Mouse (Mus musculus) midbrain, embryonic 16.5 days (tissue): ENCODE measurements at regions not wholly inside any gene's neighbourhood (a gene's known extent, or its start where the extent isn't known, plus 50 kb on each side); places are given as distances from the start of the nearest gene placed in this dataset.

Experiments used
- ATAC-seq: fragments of 200-750 bp; cut with Nextera tagmentation; 2 replicates; pipeline ENCODE4 v1.8.0; 2017; ENCODE audit warnings: moderate TSS enrichment
- H3K27ac ChIP-seq: fragments of 300-500 bp; sonication (generic); 2 replicates; pipeline ENCODE4 v1.5.1; 2014; ENCODE audit warnings: mild to moderate bottlenecking, low read length, mixed read lengths
- H3K27me3 ChIP-seq: fragments of 300-500 bp; sonication (generic); 2 replicates; pipeline ENCODE4 v1.6.1; 2014; ENCODE audit warnings: low read depth, low read length, mixed read lengths; ENCODE audit not compliant: control insufficient read depth, insufficient read depth
- H3K36me3 ChIP-seq: fragments of 300-500 bp; sonication (generic); 2 replicates; pipeline ENCODE4 v1.6.1; 2014; ENCODE audit warnings: mild to moderate bottlenecking, low read length, moderate library complexity, mixed read lengths; ENCODE audit not compliant: control insufficient read depth, insufficient read depth
- H3K4me1 ChIP-seq: fragments of 300-500 bp; sonication (generic); 2 replicates; pipeline ENCODE4 v1.6.1; 2014; ENCODE audit warnings: mild to moderate bottlenecking, low read length, mixed read lengths; ENCODE audit not compliant: control insufficient read depth, insufficient read depth
- H3K4me2 ChIP-seq: fragments of 300-500 bp; sonication (generic); 2 replicates; pipeline ENCODE4 v1.6.1; 2014; ENCODE audit warnings: mild to moderate bottlenecking, low read length, mixed read lengths
- H3K4me3 ChIP-seq: fragments of 300-500 bp; sonication (generic); 2 replicates; pipeline ENCODE4 v1.5.1; 2014; ENCODE audit warnings: low read depth, mild to moderate bottlenecking, low read length, moderate library complexity, mixed read lengths
- H3K9ac ChIP-seq: fragments of 300-500 bp; sonication (generic); 2 replicates; pipeline ENCODE4 v1.6.1; 2014; ENCODE audit warnings: low read depth, low read length, mixed read lengths
- H3K9me3 ChIP-seq: fragments of 300-500 bp; sonication (generic); replicated peaks from 2 replicates; pipeline ENCODE4 v1.6.1; 2014; ENCODE audit warnings: mild to moderate bottlenecking, low read length, mixed read lengths; ENCODE audit not compliant: control insufficient read depth, poor library complexity, severe bottlenecking
- WGBS: fragments of 180-500 bp; shearing (Covaris S2); extraction: QIAGEN DNeasy Blood & Tissue Kit; methylation state at CpG from one replicate; pipeline ENCODE4 v1.1.7; 2014; 5-methylcytosine and 5-hydroxymethylcytosine counted together

DNA sequence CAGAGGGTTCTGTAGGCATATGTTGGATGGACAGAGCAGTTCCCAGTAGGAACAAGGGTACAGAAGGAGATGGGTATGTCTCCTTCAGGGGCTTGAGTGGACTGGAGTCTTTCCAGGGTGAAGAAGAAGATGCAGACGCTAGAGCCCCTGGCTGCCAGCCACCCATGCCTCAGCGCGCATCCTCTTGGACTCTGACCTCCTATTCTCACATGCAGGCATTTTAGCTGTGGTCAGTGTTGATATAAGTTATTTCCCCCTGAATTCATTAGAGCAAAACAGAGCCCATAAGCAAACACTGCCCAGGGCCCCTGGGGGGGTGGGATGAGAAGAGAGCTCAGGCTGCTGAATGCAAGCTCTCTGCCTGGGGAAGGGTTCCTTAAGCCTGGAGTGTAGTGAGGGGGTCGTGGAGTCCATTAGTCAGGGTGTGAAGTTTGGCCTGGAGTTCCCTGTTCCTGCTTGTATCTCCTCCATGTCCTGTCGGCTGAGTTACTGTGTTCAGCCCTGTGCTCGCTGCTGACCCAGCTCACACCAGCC lies 54.0 kb upstream of the Nkx2-2 start:
- no peaks in the 10 kb centered on the region for H3K36me3 ChIP-seq
- H3K4me2 ChIP-seq, result no peak overlapping the region
- ATAC-seq, result no peak
- no peaks in the 10 kb centered on the region for H3K9me3 ChIP-seq
- H3K4me1 ChIP-seq, result no peaks in the 10 kb centered on the region
- no peak overlapping the region for H3K27ac ChIP-seq
- 77% methylated on average over 6 of the region's 6 CpGs for WGBS
- H3K27me3 ChIP-seq, result peaks cover 4% of the 10 kb centered on the region
- no peak overlapping the region for H3K4me3 ChIP-seq
- no peak overlapping the region for H3K9ac ChIP-seq

- no peak overlapping the region for H3K9ac ChIP-seq
- H3K9me3 ChIP-seq, result no peaks in the 10 kb centered on the region
- peaks cover 4% of the 10 kb centered on the region for H3K27me3 ChIP-seq
These were observed 53.2 kb upstream of the Nkx2-2 start for GRCm38 (mm10) chr2:147247238-147247637.

GRCm38 (mm10) chr2:147244406-147244805 lies 50.4 kb upstream of the Nkx2-2 start:
- no peak for ATAC-seq
- Histone ChIP-seq H3K27ac (no peak overlapping the region), H3K9ac (no peak overlapping the region), H3K4me2 (no peak overlapping the region), H3K4me1 (no peaks in the 10 kb centered on the region), H3K27me3 (peaks cover 4% of the 10 kb centered on the region), H3K9me3 (no peaks in the 10 kb centered on the region), H3K4me3 (no peak overlapping the region), H3K36me3 (no peaks in the 10 kb centered on the region)
- WGBS, result 95% methylated on average over 1 of the region's 1 CpGs

More at GRCm38 (mm10) chr2:147247238-147247637, 53.2 kb upstream of the Nkx2-2 start:
- H3K27ac ChIP-seq, result no peak overlapping the region
- 88% methylated on average over 8 of the region's 8 CpGs for WGBS
- no peaks in the 10 kb centered on the region for H3K36me3 ChIP-seq
- ATAC-seq, result no peak
- H3K4me2 ChIP-seq, result no peak overlapping the region
- no peaks in the 10 kb centered on the region for H3K4me1 ChIP-seq
- H3K4me3 ChIP-seq, result no peak overlapping the region
